Mouse (Mus musculus) heart, adult 9 months (tissue): Measurements from ENCODE around the gene Krt32.

Source experiments
- DNase-seq, 2 experiments: peaks; one replicate each; pipeline ENCODE4 v3.0.0; 2022; ENCODE audit warnings: low spot score in 2 of 2

Krt32 gene

DNA sequence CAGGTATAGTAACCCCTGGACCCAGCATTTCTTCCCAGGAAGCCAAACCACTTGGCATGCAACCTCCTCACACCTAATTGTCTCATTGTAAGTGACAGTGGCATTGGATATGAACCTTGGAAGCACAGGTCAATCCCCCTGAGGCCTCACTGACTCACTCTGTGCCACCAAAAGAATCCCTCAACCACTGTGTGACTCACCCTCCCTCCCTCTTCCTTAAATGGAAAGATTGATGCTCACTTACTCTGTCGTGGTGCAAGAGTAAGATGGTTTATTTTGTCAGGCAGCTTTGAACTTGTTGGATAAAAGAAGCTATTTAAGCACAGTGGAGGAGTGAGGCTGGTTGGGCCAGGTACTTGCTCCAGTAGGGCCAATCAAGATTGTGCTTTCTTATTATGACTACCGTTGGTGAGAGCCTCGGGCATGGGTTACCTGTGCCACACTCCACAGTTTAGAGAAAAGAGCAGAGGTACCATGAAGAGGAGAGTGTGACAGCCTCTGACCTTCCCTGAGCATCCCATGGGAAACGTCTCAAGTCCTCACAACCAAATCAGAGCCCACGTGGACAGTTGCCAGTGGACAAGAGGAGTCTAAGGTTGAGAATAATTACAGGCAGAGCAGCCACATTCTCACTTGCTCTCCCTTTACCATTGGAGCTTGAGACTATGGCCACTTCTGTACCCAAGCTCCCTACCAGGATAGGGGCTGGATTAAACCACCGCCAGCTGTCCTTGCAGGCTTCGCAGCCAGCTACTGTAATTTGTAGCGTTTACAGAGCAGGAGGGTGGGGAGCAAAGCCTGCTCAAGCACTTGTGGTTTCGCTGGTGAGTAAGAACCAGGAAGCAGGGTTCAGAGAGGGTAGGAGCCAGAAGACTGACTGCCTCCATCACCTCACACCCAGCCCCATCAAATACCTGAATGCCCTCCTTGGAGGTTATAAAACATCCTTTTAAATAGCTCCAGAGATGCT, 32.1 kb downstream of the Krt32 start:
- DNase-seq, result no peak

DNA sequence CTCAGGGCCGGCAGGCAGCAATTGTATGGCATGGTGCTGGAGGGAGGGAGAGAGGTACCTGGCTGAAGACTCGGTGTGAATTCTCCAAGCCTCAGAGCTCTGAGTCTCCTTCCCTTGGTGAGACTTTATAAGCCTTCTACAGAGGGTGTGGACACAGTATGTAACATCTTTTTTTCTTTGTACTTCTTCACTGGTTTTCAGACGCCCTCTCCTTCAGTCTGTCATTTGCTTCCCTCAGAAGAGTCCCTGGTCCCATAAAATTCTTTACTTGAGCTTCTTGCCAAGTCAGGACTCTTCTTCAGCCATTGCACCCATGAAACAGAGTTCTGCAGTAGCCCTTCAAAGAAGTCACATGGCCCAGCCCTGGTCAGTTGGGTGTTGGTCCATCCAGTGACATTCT, 37.6 kb downstream of the Krt32 start, which contains the start of gene Krt31:
Gene Krt31, minus strand, starts transcription at position 101 of the 400 bp plus-strand sequence.
- no peak for DNase-seq

DNA sequence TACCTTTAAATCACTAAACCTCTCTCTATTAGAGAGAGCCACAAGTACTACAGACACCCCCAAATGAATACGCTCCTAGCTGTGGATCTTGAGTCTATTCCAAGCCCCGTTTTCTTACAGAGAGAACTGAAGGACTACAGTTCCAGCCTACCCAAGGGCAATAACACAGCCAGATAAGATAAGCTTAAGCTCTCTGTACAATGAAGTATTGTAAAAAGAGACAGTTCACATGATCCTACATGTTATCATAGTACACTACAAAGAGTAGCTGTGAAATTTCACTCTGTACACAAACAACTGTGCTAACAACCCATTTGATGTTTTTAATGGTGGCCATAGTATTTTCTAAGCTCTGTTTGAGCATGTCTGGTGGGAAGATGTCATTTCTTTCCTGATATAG, 40.8 kb downstream of the Krt32 start:
- no peak for DNase-seq

DNA sequence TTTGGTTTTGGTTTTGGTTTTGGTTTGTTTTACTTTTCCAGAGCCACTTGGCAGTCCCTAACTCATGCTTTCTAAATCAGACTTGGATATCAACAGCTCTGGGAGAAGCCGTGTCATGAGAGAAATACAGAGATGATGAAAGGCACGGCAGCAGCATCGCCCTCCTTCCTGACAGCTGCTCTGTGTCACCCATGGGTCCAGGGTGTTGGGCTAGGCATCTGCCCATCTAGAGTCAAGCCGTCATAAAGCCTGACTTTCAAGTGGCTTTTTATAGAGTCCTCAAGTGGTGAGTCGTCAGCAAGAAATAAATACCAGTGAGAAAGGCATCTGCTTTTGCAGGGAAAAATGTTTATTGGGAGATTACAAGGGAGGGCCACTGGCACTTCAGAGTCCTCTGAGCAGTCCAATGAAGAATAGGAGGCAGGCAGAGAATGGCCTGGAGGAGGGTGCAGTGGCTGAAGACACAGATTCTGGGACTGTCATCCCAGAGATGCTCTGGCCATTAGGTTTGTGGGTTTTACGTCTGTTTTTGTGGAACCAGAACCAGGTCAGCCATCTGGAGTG, 41.6 kb downstream of the Krt32 start:
- no peak for DNase-seq

DNA sequence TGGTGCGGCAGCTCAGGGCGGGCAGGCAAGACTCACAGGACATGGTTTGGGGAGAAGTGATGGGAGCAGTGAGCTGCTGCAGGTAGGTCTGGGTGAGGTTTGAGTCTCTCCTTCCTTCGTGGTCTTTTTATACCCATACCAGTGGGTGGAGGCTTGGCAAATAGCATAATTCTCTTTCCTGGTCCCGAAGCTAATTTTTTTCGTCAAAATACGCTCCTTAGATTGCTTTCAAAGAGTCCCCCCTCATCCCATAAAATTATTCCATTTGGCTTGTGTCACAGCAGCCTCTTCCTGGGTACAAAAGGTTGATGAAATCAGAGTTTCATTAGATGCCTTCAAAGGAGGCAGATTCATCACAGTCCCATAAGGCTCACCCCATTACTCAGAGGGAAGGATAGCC, 46.6 kb downstream of the Krt32 start, which contains the start of gene Krt34:
Gene Krt34, minus strand, starts transcription at position 101 of the 400 bp plus-strand sequence.
- DNase-seq, result no peak
